Comparison of ENCODE assay signal across 16 mouse cellular contexts in the genomic region with DNA sequence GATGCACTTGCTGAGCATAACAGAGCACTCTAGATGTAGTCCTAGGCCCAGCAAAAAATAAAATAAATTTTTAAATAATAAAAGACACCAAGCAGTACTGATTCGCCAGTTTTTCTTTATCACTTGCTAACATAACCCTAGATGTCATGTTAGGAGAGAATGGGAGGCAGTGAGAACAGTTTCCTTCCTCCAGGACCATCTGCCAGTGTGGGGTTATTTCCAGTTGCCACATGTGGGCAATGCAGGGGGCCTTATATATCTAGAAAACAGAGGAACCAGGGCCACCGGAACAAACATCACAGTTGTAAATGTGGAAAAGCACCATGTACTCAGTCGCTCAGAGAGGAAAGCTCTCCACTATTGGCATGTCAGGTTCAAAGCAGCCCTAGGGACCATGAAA. TPM values are rescaled to one million over a fixed set of nuclear protein-coding genes. Genes with fewer than 3 reads are reported as not detected.
DNase-seq lines count a peak whose midpoint lies in the region; ATAC-seq and TF ChIP-seq lines count a peak whose summit lies in the region.
"Had no signal": no experiment of that assay in that cellular context is flagged by ENCODE, and none has a peak within 500 bp of the region (broad histone marks: within the 10 kb centered on the region; RNA-seq: fewer than 3 reads in every experiment).

No protein-coding gene starts in this region.

- 29% methylated on average over 3 of the region's 3 CpGs for WGBS in liver, postnatal 0 days (ENCODE audit: insufficient replicate concordance)

- no peak for TF ChIP-seq CTCF in gastrocnemius, adult 2 months (IDR thresholded peaks at IDR 0.05)
- no peak for TF ChIP-seq CTCF in layer of hippocampus, adult 2 months (conservative IDR thresholded peaks at IDR 0.05)
- TF ChIP-seq CTCF in liver, postnatal 0 days (IDR thresholded peaks at IDR 0.05; ENCODE audit: low read depth), result no peak

- TF ChIP-seq EP300 in liver, postnatal 0 days (IDR thresholded peaks at IDR 0.05; ENCODE audit: low read depth), result no peak

- no peak overlapping the region for H3K4me3 ChIP-seq in gastrocnemius, adult 2 months
- H3K4me3 ChIP-seq in layer of hippocampus, adult 2 months, result no peak overlapping the region
- no peak overlapping the region for H3K4me3 ChIP-seq in liver, postnatal 0 days (ENCODE audit: low read depth, low read length)
- H3K4me3 ChIP-seq: embryonic facial prominence, embryonic 12.5 days; forebrain, embryonic 13.5 days had no signal

- H3K4me1 ChIP-seq in liver, postnatal 0 days (ENCODE audit: insufficient read depth), result peaks cover 41% of the 10 kb centered on the region

- H3K9ac ChIP-seq in liver, postnatal 0 days (replicated peaks), result 0 out of 2 replicates have a peak overlapping the region, but pooled peaks have one; percentile 21
- H3K9ac ChIP-seq: embryonic facial prominence, embryonic 12.5 days; forebrain, embryonic 13.5 days had no signal

- H3K36me3 ChIP-seq in liver, postnatal 0 days (replicated peaks; ENCODE audit: insufficient read depth, low read length), result no peaks in the 10 kb centered on the region
- H3K36me3 ChIP-seq: embryonic facial prominence, embryonic 12.5 days had no signal

- H3K27me3 ChIP-seq in liver, postnatal 0 days (ENCODE audit: insufficient read depth, low read length), result no peaks in the 10 kb centered on the region
- H3K27me3 ChIP-seq: embryonic facial prominence, embryonic 12.5 days; forebrain, embryonic 13.5 days had no signal

- DNase-seq in gastrocnemius, adult 2 months, result no peak
- DNase-seq in gastrocnemius, postnatal 36 days, result no peak
- no peak for DNase-seq in layer of hippocampus, adult 2 months (ENCODE audit: low spot score in 2 of 2)
- DNase-seq in layer of hippocampus, adult 9-10 months (ENCODE audit: low spot score), result no peak
- no peak for DNase-seq in liver, postnatal 0 days
- DNase-seq in natural killer cell, adult 2 months (ENCODE audit: low spot score in 2 of 2), result no peak
- no peak for DNase-seq in layer of hippocampus, postnatal 36 days
- DNase-seq: cerebellum, adult 8-10 months; layer of hippocampus, adult 9-11 months; lung, postnatal 36 days; right cerebral cortex, postnatal 14 days had no signal

- peak; percentile 42 for ATAC-seq in granulocyte monocyte progenitor cell, adult 5-6 weeks (replicated peaks; ENCODE audit: poor library complexity, severe bottlenecking)
- ATAC-seq in liver, postnatal 0 days, result no peak
- ATAC-seq: forebrain, embryonic 13.5 days; inflammation-experienced regulatory T-cells, adult 6 months had no signal

- H3K9me3 ChIP-seq in liver, postnatal 0 days (ENCODE audit: low read length), result no peaks in the 10 kb centered on the region
- H3K9me3 ChIP-seq: embryonic facial prominence, embryonic 12.5 days; forebrain, embryonic 13.5 days had no signal

- intact Hi-C loops in gastrocnemius, adult 2 months (cut with DNase I), result no loop called here
- intact Hi-C loops in gastrocnemius, postnatal 36 days (cut with DNase I), result no loop called here

- peak overlapping the region; percentile 72 for H3K27ac ChIP-seq in gastrocnemius, adult 2 months
- peak overlapping the region; percentile 55 for H3K27ac ChIP-seq in layer of hippocampus, adult 2 months
- peak overlapping the region; percentile 44 for H3K27ac ChIP-seq in liver, postnatal 0 days (ENCODE audit: low read depth)
- H3K27ac ChIP-seq: embryonic facial prominence, embryonic 12.5 days; forebrain, embryonic 13.5 days; kidney, postnatal 0 days had no signal

- H3K4me2 ChIP-seq in liver, postnatal 0 days (ENCODE audit: low read depth, low read length), result no peak overlapping the region
- H3K4me2 ChIP-seq: embryonic facial prominence, embryonic 12.5 days; forebrain, embryonic 13.5 days had no signal

RNA-seq across cellular contexts. Expression of gene Stau1, which starts 18.6 kb away (rescaled TPM):
- 10 to 100 TPM; 35.3 to 37.0 TPM for total RNA-seq in gastrocnemius, adult 2 months (2021)
- total RNA-seq in gastrocnemius, postnatal 36 days (2021), result 10 to 100 TPM; 30.9 to 33.6 TPM
- total RNA-seq in layer of hippocampus, adult 2 months (2021), result 10 to 100 TPM; 64.3 to 66.4 TPM
- total RNA-seq in granulocyte monocyte progenitor cell, adult 5-6 weeks (2014; fragmentation: Nextera tagmentation), result 46.7 and 50.7 TPM in 2 replicates
- 25.4 and 34.3 TPM in 2 replicates for total RNA-seq in granulocyte monocyte progenitor cell, adult 5-6 weeks (2017)
- polyA plus RNA-seq in liver, postnatal 0 days (2015; fragmentation: Nextera tagmentation; extraction: Ambion mirVana), result 28.6 and 31.5 TPM in 2 replicates
- 10 to 100 TPM; 59.0 to 67.2 TPM for total RNA-seq in layer of hippocampus, postnatal 36 days (2021)

RNA-seq across cellular contexts. Expression of gene Ddx27, which starts 37.5 kb away (rescaled TPM):
- total RNA-seq in gastrocnemius, adult 2 months (2021), result 10 to 100 TPM in 1 of 2 experiments, 1 to 10 TPM in 1; 9.3 to 10.1 TPM
- 1 to 10 TPM; 6.1 to 8.3 TPM for total RNA-seq in gastrocnemius, postnatal 36 days (2021)
- 10 to 100 TPM; 32.8 to 37.5 TPM for total RNA-seq in layer of hippocampus, adult 2 months (2021)
- total RNA-seq in granulocyte monocyte progenitor cell, adult 5-6 weeks (2014; fragmentation: Nextera tagmentation), result 61.9 and 68.6 TPM in 2 replicates
- 97.9 and 106 TPM in 2 replicates for total RNA-seq in granulocyte monocyte progenitor cell, adult 5-6 weeks (2017)
- 19.2 and 21.9 TPM in 2 replicates for polyA plus RNA-seq in liver, postnatal 0 days (2015; fragmentation: Nextera tagmentation; extraction: Ambion mirVana)
- total RNA-seq in layer of hippocampus, postnatal 36 days (2021), result 10 to 100 TPM; 28.6 to 34.2 TPM
